Mouse (Mus musculus) embryonic fibroblast, embryonic 13.5 days (primary cell): Measurements from ENCODE around the gene Cdyl.

ENCODE experiments used
- CTCF ChIP-seq: IDR thresholded peaks from 2 replicates; pipeline ENCODE4 v1.5.1; 2011; ENCODE audit warnings: mild to moderate bottlenecking, control low read depth, low read length, moderate library complexity, borderline replicate concordance; ENCODE audit not compliant: insufficient read depth
- POLR2A ChIP-seq: IDR thresholded peaks from 2 replicates; pipeline ENCODE4 v1.6.1; 2011; ENCODE audit warnings: low read depth, mild to moderate bottlenecking, control low read depth, low read length, moderate library complexity

GRCm38 (mm10) chr13:35717658-35718057 lies 58.0 kb downstream of the Cdyl start:
- TF ChIP-seq POLR2A: no peak
- TF ChIP-seq CTCF: no peak
